Mouse (Mus musculus) spleen, adult 2 months (tissue): ENCODE data around the gene Tekt2.

ENCODE experiments used
- CTCF ChIP-seq: fragments of 200-500 bp; IDR thresholded peaks from 2 replicates; pipeline ENCODE4 v1.5.1; 2011; ENCODE audit warnings: mild to moderate bottlenecking, inconsistent platforms; ENCODE audit not compliant: insufficient read depth, insufficient read length, insufficient replicate concordance; ENCODE audit errors: extremely low read depth
- POLR2A ChIP-seq: fragments of 200-500 bp; IDR thresholded peaks from 2 replicates; pipeline ENCODE4 v1.6.1; 2011; ENCODE audit warnings: low read depth, low read length, inconsistent platforms

GRCm38 (mm10) chr4:126321854-126322511, 3.5 kb downstream of the Tekt2 start:
- TF ChIP-seq POLR2A (no peak), CTCF (no peak)
